Mouse (Mus musculus) limb, embryonic 14.5 days (tissue): ENCODE data around the gene Dgkg. TPM values are rescaled to one million over a fixed set of nuclear protein-coding genes. Genes with fewer than 3 reads are reported as not detected.

Experiments used
- ATAC-seq: fragments of 200-750 bp; cut with Nextera tagmentation; 2 replicates; pipeline ENCODE4 v1.8.0; 2017; ENCODE audit warnings: low read depth, moderate number of reproducible peaks, moderate TSS enrichment; ENCODE audit not compliant: low FRiP score
- DNase-seq: peaks from one replicate; pipeline ENCODE4 v3.0.0-alpha.2; 2015; ENCODE audit warnings: low spot score
- H3K27ac ChIP-seq: fragments of 300-500 bp; sonication (generic); replicated peaks from 2 replicates; pipeline ENCODE4 v1.5.1; 2014; ENCODE audit warnings: low read depth, mild to moderate bottlenecking, low read length, moderate library complexity, mixed read lengths
- H3K27me3 ChIP-seq: fragments of 300-500 bp; sonication (generic); 2 replicates; pipeline ENCODE4 v1.6.1; 2014; ENCODE audit warnings: low read length, mixed read lengths; ENCODE audit not compliant: control insufficient read depth, insufficient read depth
- H3K36me3 ChIP-seq: fragments of 300-500 bp; sonication (generic); 2 replicates; pipeline ENCODE4 v1.6.1; 2014; ENCODE audit warnings: mild to moderate bottlenecking, low read length, moderate library complexity, mixed read lengths; ENCODE audit not compliant: control insufficient read depth, insufficient read depth
- H3K4me1 ChIP-seq: fragments of 300-500 bp; sonication (generic); 2 replicates; pipeline ENCODE4 v1.6.1; 2014; ENCODE audit warnings: antibody characterized with exemption, low read length, mixed read lengths; ENCODE audit not compliant: control insufficient read depth, insufficient read depth
- H3K4me2 ChIP-seq: fragments of 300-500 bp; sonication (generic); replicated peaks from 2 replicates; pipeline ENCODE4 v1.6.1; 2014; ENCODE audit warnings: low read depth, mild to moderate bottlenecking, low read length, moderate library complexity; ENCODE audit not compliant: severe bottlenecking
- H3K4me3 ChIP-seq: fragments of 300-500 bp; sonication (generic); replicated peaks from 2 replicates; pipeline ENCODE4 v1.5.1; 2014; ENCODE audit warnings: low read length
- H3K9ac ChIP-seq: fragments of 300-500 bp; sonication (generic); 2 replicates; pipeline ENCODE4 v1.6.1; 2014; ENCODE audit warnings: mild to moderate bottlenecking, low read depth, low read length, moderate library complexity; ENCODE audit not compliant: severe bottlenecking
- H3K9me3 ChIP-seq: fragments of 300-500 bp; sonication (generic); 2 replicates; pipeline ENCODE4 v1.6.1; 2016; ENCODE audit warnings: low read length; ENCODE audit not compliant: control insufficient read depth
- POLR2A ChIP-seq: fragments of 200-500 bp; IDR thresholded peaks from 2 replicates; pipeline ENCODE4 v1.8.0; 2012; ENCODE audit warnings: inconsistent platforms, mild to moderate bottlenecking, moderate library complexity, borderline replicate concordance; ENCODE audit not compliant: insufficient read depth, insufficient read length; ENCODE audit errors: extremely low read depth
- WGBS: fragments of 180-500 bp; shearing (Covaris S2); extraction: QIAGEN DNeasy Blood & Tissue Kit; methylation state at CpG from one replicate; pipeline ENCODE4 v1.1.7; 2014; 5-methylcytosine and 5-hydroxymethylcytosine counted together
- polyA plus RNA-seq, 2 experiments: library from polyadenylated mRNA; depleted of rRNA in 1 of 2; stranded (reverse) in 1 of 2; unstranded in 1 of 2; fragments of >200 nt; fragmentation: Nextera tagmentation in 1 of 2; extraction: Ambion mirVana in 1 of 2; gene quantifications; 2 replicates each; pipeline versions ENCODE4 v1.2.1 to v1.2.3; 2012 to 2014

Dgkg gene
- polyA plus RNA-seq, 2 experiments = 0.08 to 0.26 TPM

GRCm38 (mm10) chr16:22635706-22636105, 21.3 kb downstream of the Dgkg start:
- Histone ChIP-seq H3K36me3 (no peaks in the 10 kb centered on the region), H3K27ac (no peak overlapping the region), H3K4me3 (no peak overlapping the region), H3K4me1 (no peaks in the 10 kb centered on the region), H3K27me3 (no peaks in the 10 kb centered on the region), H3K9ac (no peak overlapping the region), H3K4me2 (no peak overlapping the region), H3K9me3 (no peaks in the 10 kb centered on the region)
- peak; percentile 58 for DNase-seq
- no peak for TF ChIP-seq POLR2A
- ATAC-seq = no peak
- 57% methylated on average over 8 of the region's 8 CpGs for WGBS

GRCm38 (mm10) chr16:22633063-22633462, 24.0 kb downstream of the Dgkg start:
- Histone ChIP-seq H3K36me3 (no peaks in the 10 kb centered on the region), H3K9me3 (no peaks in the 10 kb centered on the region), H3K4me2 (no peak overlapping the region), H3K9ac (no peak overlapping the region), H3K27me3 (no peaks in the 10 kb centered on the region), H3K4me1 (no peaks in the 10 kb centered on the region), H3K4me3 (no peak overlapping the region), H3K27ac (no peak overlapping the region)
- DNase-seq (no peak), ATAC-seq (no peak)
- TF ChIP-seq POLR2A = no peak
- 88% methylated on average over 4 of the region's 4 CpGs for WGBS

GRCm38 (mm10) chr16:22630351-22630750, 26.7 kb downstream of the Dgkg start:
- H3K4me3 ChIP-seq = no peak overlapping the region
- no peak for DNase-seq
- TF ChIP-seq POLR2A = no peak
- H3K27ac ChIP-seq = no peak overlapping the region
- 76% methylated on average over 4 of the region's 4 CpGs for WGBS
- no peaks in the 10 kb centered on the region for H3K9me3 ChIP-seq
- H3K4me1 ChIP-seq = no peaks in the 10 kb centered on the region
- H3K27me3 ChIP-seq = no peaks in the 10 kb centered on the region
- no peak overlapping the region for H3K4me2 ChIP-seq
- no peak for ATAC-seq
- no peak overlapping the region for H3K9ac ChIP-seq
- no peaks in the 10 kb centered on the region for H3K36me3 ChIP-seq

DNA sequence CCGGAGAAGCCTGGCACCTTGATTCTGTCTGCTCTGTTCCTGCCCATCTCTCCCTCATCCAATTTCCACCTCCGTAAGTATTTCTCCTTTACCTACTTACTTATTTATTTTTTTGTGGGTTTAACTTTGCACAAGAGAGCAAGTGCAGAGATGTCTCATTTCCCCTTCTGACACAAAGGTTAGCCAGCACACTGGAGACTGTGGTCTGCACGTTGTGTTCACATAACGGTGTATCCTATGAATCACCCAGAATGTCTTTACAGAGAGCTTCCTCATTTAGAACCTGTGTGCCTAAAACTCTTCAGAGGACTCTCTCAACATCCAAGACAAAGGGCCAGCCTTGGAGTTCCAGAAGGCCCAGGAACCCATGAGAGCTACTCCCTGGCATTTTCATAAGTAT, 27.1 kb downstream of the Dgkg start:
- Histone ChIP-seq H3K9ac (no peak overlapping the region), H3K27me3 (no peaks in the 10 kb centered on the region), H3K4me1 (no peaks in the 10 kb centered on the region), H3K4me2 (no peak overlapping the region), H3K36me3 (no peaks in the 10 kb centered on the region), H3K4me3 (no peak overlapping the region), H3K9me3 (no peaks in the 10 kb centered on the region), H3K27ac (no peak overlapping the region)
- ATAC-seq (no peak), DNase-seq (no peak)
- WGBS = 86% methylated on average over 4 of the region's 4 CpGs
- TF ChIP-seq POLR2A = no peak

DNA sequence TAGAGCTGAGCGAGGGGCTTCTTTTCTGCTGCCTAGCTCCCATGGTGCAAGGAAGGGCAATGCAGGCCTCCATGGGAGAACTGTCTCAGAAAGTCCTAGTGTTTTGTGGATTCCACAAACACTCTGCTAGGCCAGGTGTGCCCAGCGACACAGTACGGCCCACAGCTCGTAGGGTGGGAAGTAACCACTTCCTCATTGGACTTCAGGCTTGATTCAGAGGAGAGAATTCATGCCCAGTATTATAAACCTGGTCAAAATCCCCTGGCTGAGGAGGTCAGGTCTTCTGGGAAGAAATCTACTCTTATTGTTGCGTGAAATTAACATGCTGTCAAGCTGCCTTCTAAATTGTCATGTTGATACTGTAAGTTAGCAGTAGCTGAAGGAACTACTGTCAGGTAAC, 31.0 kb downstream of the Dgkg start:
- H3K4me3 ChIP-seq = no peak overlapping the region
- H3K9me3 ChIP-seq = no peaks in the 10 kb centered on the region
- 88% methylated on average over 5 of the region's 5 CpGs for WGBS
- no peak overlapping the region for H3K9ac ChIP-seq
- ATAC-seq (no peak), DNase-seq (no peak)
- H3K4me2 ChIP-seq = no peak overlapping the region
- peaks cover 6% of the 10 kb centered on the region; the same call in 1 of the 2 replicates for H3K4me1 ChIP-seq
- no peaks in the 10 kb centered on the region for H3K27me3 ChIP-seq
- H3K27ac ChIP-seq = no peak overlapping the region
- no peak for TF ChIP-seq POLR2A
- H3K36me3 ChIP-seq = no peaks in the 10 kb centered on the region

GRCm38 (mm10) chr16:22625412-22625811, 31.6 kb downstream of the Dgkg start:
- H3K27ac ChIP-seq = no peak overlapping the region
- no peaks in the 10 kb centered on the region for H3K9me3 ChIP-seq
- no peak overlapping the region for H3K9ac ChIP-seq
- ATAC-seq = no peak
- H3K36me3 ChIP-seq = no peaks in the 10 kb centered on the region
- no peak overlapping the region for H3K4me3 ChIP-seq
- no peak overlapping the region for H3K4me2 ChIP-seq
- no peak for DNase-seq
- peaks cover 6% of the 10 kb centered on the region; the same call in 1 of the 2 replicates for H3K4me1 ChIP-seq
- H3K27me3 ChIP-seq = no peaks in the 10 kb centered on the region
- 77% methylated on average over 5 of the region's 5 CpGs for WGBS
- TF ChIP-seq POLR2A = no peak
